Mouse (Mus musculus) forebrain, embryonic 15.5 days (tissue): ENCODE measurements around the gene Ormdl3. TPM values are rescaled to one million over a fixed set of nuclear protein-coding genes. Genes with fewer than 3 reads are reported as not detected.

Source experiments
- ATAC-seq: fragments of 200-750 bp; cut with Nextera tagmentation; replicated peaks from 2 replicates; pipeline ENCODE4 v1.8.0; 2017; ENCODE audit warnings: mild to moderate bottlenecking, moderate TSS enrichment, moderate library complexity
- H3K27ac ChIP-seq: fragments of 300-500 bp; sonication (generic); replicated peaks from 2 replicates; pipeline ENCODE4 v1.5.1; 2015; ENCODE audit warnings: mild to moderate bottlenecking, inconsistent platforms
- H3K27me3 ChIP-seq: fragments of 300-500 bp; sonication (generic); 2 replicates; pipeline ENCODE4 v1.6.1; 2015; ENCODE audit warnings: inconsistent platforms
- H3K36me3 ChIP-seq: fragments of 300-500 bp; sonication (generic); 2 replicates; pipeline ENCODE4 v1.6.1; 2015; ENCODE audit warnings: mild to moderate bottlenecking, inconsistent platforms
- H3K4me1 ChIP-seq: fragments of 300-500 bp; sonication (generic); 2 replicates; pipeline ENCODE4 v1.6.1; 2015; ENCODE audit warnings: inconsistent platforms
- H3K4me2 ChIP-seq: fragments of 300-500 bp; sonication (generic); replicated peaks from 2 replicates; pipeline ENCODE4 v1.6.1; 2015; ENCODE audit warnings: mild to moderate bottlenecking, inconsistent platforms
- H3K4me3 ChIP-seq: fragments of 300-500 bp; sonication (generic); 2 replicates; pipeline ENCODE4 v1.5.1; 2015; ENCODE audit warnings: mild to moderate bottlenecking, inconsistent platforms
- H3K9ac ChIP-seq: fragments of 300-500 bp; sonication (generic); replicated peaks from 2 replicates; pipeline ENCODE4 v1.6.1; 2015; ENCODE audit warnings: mild to moderate bottlenecking, inconsistent platforms
- H3K9me3 ChIP-seq: fragments of 300-500 bp; sonication (generic); 2 replicates; pipeline ENCODE4 v1.6.1; 2016; ENCODE audit warnings: inconsistent platforms
- WGBS: fragments of 180-500 bp; shearing (Covaris S2); methylation state at CpG from one replicate; pipeline ENCODE4 v1.1.7; 2015; ENCODE audit warnings: mixed read lengths; 5-methylcytosine and 5-hydroxymethylcytosine counted together
- polyA plus RNA-seq: library from polyadenylated mRNA; unstranded; fragments of >200 nt; fragmentation: Nextera tagmentation; extraction: Ambion mirVana; gene quantifications from 2 replicates; pipeline ENCODE4 v1.2.1, GENCODE M21; 2015

Ormdl3 gene
- polyA plus RNA-seq, 1 experiment from 2014 or later, result 115 TPM

- ATAC-seq, result no peak
- H3K4me2 ChIP-seq, result peak overlapping the region; percentile 31; the same call in 1 of the 2 replicates
- H3K9ac ChIP-seq, result no peak overlapping the region
- peaks cover 4% of the 10 kb centered on the region; the same call in 1 of the 2 replicates for H3K27me3 ChIP-seq
- no peak overlapping the region for H3K27ac ChIP-seq
- peaks cover 12% of the 10 kb centered on the region for H3K4me1 ChIP-seq
- H3K4me3 ChIP-seq, result no peak overlapping the region
- H3K36me3 ChIP-seq, result no peaks in the 10 kb centered on the region
- WGBS, result 37% methylated on average over 18 of the region's 18 CpGs
- H3K9me3 ChIP-seq, result no peaks in the 10 kb centered on the region
Measured at GRCm38 (mm10) chr11:98599291-98599690, 12.1 kb upstream of the Ormdl3 start.

- Histone ChIP-seq H3K27ac (no peak overlapping the region), H3K9me3 (no peaks in the 10 kb centered on the region), H3K4me2 (peak overlapping the region; percentile 31; the same call in 1 of the 2 replicates), H3K36me3 (no peaks in the 10 kb centered on the region), H3K27me3 (peaks cover 4% of the 10 kb centered on the region; the same call in 1 of the 2 replicates), H3K4me3 (no peak overlapping the region), H3K9ac (no peak overlapping the region), H3K4me1 (peaks cover 12% of the 10 kb centered on the region)
- ATAC-seq, result no peak
- 54% methylated on average over 18 of the region's 18 CpGs for WGBS
Measured at GRCm38 (mm10) chr11:98598851-98599290, 11.7 kb upstream of the Ormdl3 start.

GRCm38 (mm10) chr11:98597991-98598390, 10.8 kb upstream of the Ormdl3 start, which contains the start of gene Lrrc3c:
Lrrc3c (plus strand) TSS chr11:98598291.
- Histone ChIP-seq H3K4me1 (peaks cover 12% of the 10 kb centered on the region), H3K9ac (no peak within 1 kb of the TSS), H3K4me2 (peak within 1 kb of the TSS; percentile 31; the same call in 1 of the 2 replicates), H3K4me3 (no peak within 1 kb of the TSS), H3K27me3 (peaks cover 4% of the 10 kb centered on the region; the same call in 1 of the 2 replicates), H3K9me3 (no peaks in the 10 kb centered on the region), H3K27ac (no peak within 1 kb of the TSS), H3K36me3 (no peaks in the 10 kb centered on the region)
- 89% methylated on average over 8 of the region's 8 CpGs for WGBS
- no peak for ATAC-seq

GRCm38 (mm10) chr11:98597363-98597762, 10.2 kb upstream of the Ormdl3 start:
- H3K36me3 ChIP-seq, result no peaks in the 10 kb centered on the region
- H3K9ac ChIP-seq, result no peak overlapping the region
- H3K9me3 ChIP-seq, result no peaks in the 10 kb centered on the region
- H3K27me3 ChIP-seq, result peaks cover 4% of the 10 kb centered on the region; the same call in 1 of the 2 replicates
- H3K27ac ChIP-seq, result no peak overlapping the region
- no peak overlapping the region for H3K4me3 ChIP-seq
- H3K4me2 ChIP-seq, result no peak overlapping the region
- H3K4me1 ChIP-seq, result peaks cover 12% of the 10 kb centered on the region
- ATAC-seq, result no peak
- WGBS, result 38% methylated on average over 5 of the region's 6 CpGs

GRCm38 (mm10) chr11:98595955-98596354, 8.8 kb upstream of the Ormdl3 start:
- H3K27me3 ChIP-seq, result peaks cover 4% of the 10 kb centered on the region; the same call in 1 of the 2 replicates

GRCm38 (mm10) chr11:98595473-98595872, 8.3 kb upstream of the Ormdl3 start:
- no peak overlapping the region for H3K4me3 ChIP-seq
- no peak for ATAC-seq
- peaks cover 4% of the 10 kb centered on the region; the same call in 1 of the 2 replicates for H3K27me3 ChIP-seq
- no peak overlapping the region for H3K4me2 ChIP-seq
- 84% methylated on average over 10 of the region's 10 CpGs for WGBS
- no peaks in the 10 kb centered on the region for H3K9me3 ChIP-seq
- peaks cover 8% of the 10 kb centered on the region for H3K4me1 ChIP-seq
- no peak overlapping the region for H3K9ac ChIP-seq
- no peak overlapping the region for H3K27ac ChIP-seq
- no peaks in the 10 kb centered on the region for H3K36me3 ChIP-seq

More at GRCm38 (mm10) chr11:98595955-98596354, 8.8 kb upstream of the Ormdl3 start:
- Histone ChIP-seq H3K27ac (no peak overlapping the region), H3K9me3 (no peaks in the 10 kb centered on the region), H3K4me3 (no peak overlapping the region), H3K9ac (no peak overlapping the region), H3K4me1 (peaks cover 8% of the 10 kb centered on the region), H3K36me3 (no peaks in the 10 kb centered on the region), H3K4me2 (no peak overlapping the region)
- no peak for ATAC-seq
- 87% methylated on average over 3 of the region's 3 CpGs for WGBS

- no peaks in the 10 kb centered on the region for H3K36me3 ChIP-seq
- ATAC-seq, result no peak
- WGBS, result 79% methylated on average over 6 of the region's 6 CpGs
- peaks cover 4% of the 10 kb centered on the region; the same call in 1 of the 2 replicates for H3K27me3 ChIP-seq
- no peak overlapping the region for H3K27ac ChIP-seq
- H3K9me3 ChIP-seq, result no peaks in the 10 kb centered on the region
- H3K4me3 ChIP-seq, result no peak overlapping the region
- no peak overlapping the region for H3K9ac ChIP-seq
- H3K4me1 ChIP-seq, result peaks cover 8% of the 10 kb centered on the region
- H3K4me2 ChIP-seq, result no peak overlapping the region
Measured at GRCm38 (mm10) chr11:98595021-98595420, 7.9 kb upstream of the Ormdl3 start.

- Histone ChIP-seq H3K27me3 (no peaks in the 10 kb centered on the region), H3K9ac (no peak overlapping the region), H3K36me3 (no peaks in the 10 kb centered on the region), H3K9me3 (no peaks in the 10 kb centered on the region), H3K4me2 (no peak overlapping the region), H3K4me3 (no peak overlapping the region), H3K27ac (no peak overlapping the region), H3K4me1 (peaks cover 24% of the 10 kb centered on the region)
- WGBS, result 70% methylated on average over 19 of the region's 19 CpGs
- no peak for ATAC-seq
Measured at GRCm38 (mm10) chr11:98590548-98591445, 3.6 kb upstream of the Ormdl3 start.

- WGBS, result 87% methylated on average over 8 of the region's 8 CpGs
- ATAC-seq, result no peak
- Histone ChIP-seq H3K4me2 (no peak overlapping the region), H3K27ac (no peak overlapping the region), H3K4me1 (peaks cover 39% of the 10 kb centered on the region), H3K9ac (no peak overlapping the region), H3K36me3 (no peaks in the 10 kb centered on the region), H3K9me3 (no peaks in the 10 kb centered on the region), H3K27me3 (no peaks in the 10 kb centered on the region), H3K4me3 (no peak overlapping the region)
Measured at GRCm38 (mm10) chr11:98589306-98589705, 2.1 kb upstream of the Ormdl3 start.

GRCm38 (mm10) chr11:98588833-98589281, 1.7 kb upstream of the Ormdl3 start:
- peaks cover 40% of the 10 kb centered on the region for H3K4me1 ChIP-seq
- H3K4me3 ChIP-seq, result no peak overlapping the region
- ATAC-seq, result no peak
- no peaks in the 10 kb centered on the region for H3K27me3 ChIP-seq
- no peaks in the 10 kb centered on the region for H3K9me3 ChIP-seq
- WGBS, result 66% methylated on average over 6 of the region's 6 CpGs
- no peaks in the 10 kb centered on the region for H3K36me3 ChIP-seq
- no peak overlapping the region for H3K27ac ChIP-seq
- peak overlapping the region; percentile 88; the same call in 1 of the 2 replicates for H3K4me2 ChIP-seq
- no peak overlapping the region for H3K9ac ChIP-seq

- Histone ChIP-seq H3K4me2 (peak overlapping the region; percentile 88), H3K36me3 (peaks cover 7% of the 10 kb centered on the region), H3K4me1 (peaks cover 40% of the 10 kb centered on the region), H3K27me3 (no peaks in the 10 kb centered on the region), H3K4me3 (peak overlapping the region; percentile 92), H3K9ac (peak overlapping the region; percentile 95), H3K27ac (peak overlapping the region; percentile 85), H3K9me3 (no peaks in the 10 kb centered on the region)
- peak; percentile 17; the same call in 1 of the 2 replicates for ATAC-seq
- WGBS, result 4% methylated on average over 20 of the region's 20 CpGs
Measured at GRCm38 (mm10) chr11:98587684-98588546, 747 bp upstream of the Ormdl3 start.
